Mouse (Mus musculus): Measurements from ENCODE around the gene Cdh22. TPM values are rescaled to one million over a fixed set of nuclear protein-coding genes. Genes with fewer than 3 reads are reported as not detected.

The Cdh22 gene
- polyA plus RNA-seq, 1 experiment from 2014 or later = 0.79 TPM

- H3K27ac ChIP-seq = no peak overlapping the region
- H3K27me3 ChIP-seq = peaks cover 60% of the 10 kb centered on the region
- H3K4me3 ChIP-seq = no peak overlapping the region
- H3K4me2 ChIP-seq (replicated peaks) = peak overlapping the region; percentile 44
- no peaks in the 10 kb centered on the region for H3K36me3 ChIP-seq
- 19% methylated on average over 23 of the region's 23 CpGs for WGBS
- H3K4me1 ChIP-seq = 0 out of 2 replicates have a peak, but pooled peaks cover 3% of the 10 kb centered on the region
- peak; percentile 30; the same call in 1 of the 2 replicates for ATAC-seq (ENCODE audit: low FRiP score, low read depth)
- H3K9me3 ChIP-seq = no peaks in the 10 kb centered on the region
- H3K9ac ChIP-seq = no peak overlapping the region
Observed at GRCm38 (mm10) chr2:165070096-165070816, 164.4 kb downstream of the Cdh22 start.

- no peak overlapping the region for H3K4me2 ChIP-seq (replicated peaks)
- 70% methylated on average over 2 of the region's 2 CpGs for WGBS
- H3K4me3 ChIP-seq = no peak overlapping the region
- H3K4me1 ChIP-seq = 0 out of 2 replicates have a peak, but pooled peaks cover 3% of the 10 kb centered on the region
- no peak overlapping the region for H3K9ac ChIP-seq
- ATAC-seq (ENCODE audit: low FRiP score, low read depth) = no peak
- no peak overlapping the region for H3K27ac ChIP-seq
- peaks cover 46% of the 10 kb centered on the region for H3K27me3 ChIP-seq
- no peaks in the 10 kb centered on the region for H3K36me3 ChIP-seq
- no peaks in the 10 kb centered on the region for H3K9me3 ChIP-seq
Observed at GRCm38 (mm10) chr2:165068806-165069205, 165.8 kb downstream of the Cdh22 start.

GRCm38 (mm10) chr2:165064489-165064888, 170.2 kb downstream of the Cdh22 start:
- Histone ChIP-seq H3K4me1 (no peaks in the 10 kb centered on the region), H3K27me3 (peaks cover 6% of the 10 kb centered on the region), H3K36me3 (no peaks in the 10 kb centered on the region), H3K27ac (no peak overlapping the region), H3K4me3 (no peak overlapping the region), H3K9me3 (no peaks in the 10 kb centered on the region), H3K9ac (no peak overlapping the region), H3K4me2 (replicated peaks) (no peak overlapping the region)
- WGBS = 42% methylated on average over 7 of the region's 7 CpGs
- ATAC-seq (ENCODE audit: low FRiP score, low read depth) = no peak

- WGBS = 75% methylated on average over 16 of the region's 16 CpGs
- ATAC-seq (ENCODE audit: low FRiP score, low read depth) = no peak
- H3K4me3 ChIP-seq = no peak overlapping the region
- H3K36me3 ChIP-seq = no peaks in the 10 kb centered on the region
- H3K4me1 ChIP-seq = no peaks in the 10 kb centered on the region
- H3K4me2 ChIP-seq (replicated peaks) = no peak overlapping the region
- H3K27me3 ChIP-seq = 0 out of 2 replicates have a peak, but pooled peaks cover 4% of the 10 kb centered on the region
- no peak overlapping the region for H3K27ac ChIP-seq
- H3K9me3 ChIP-seq = no peaks in the 10 kb centered on the region
- no peak overlapping the region for H3K9ac ChIP-seq
Observed at GRCm38 (mm10) chr2:165061638-165062433, 172.8 kb downstream of the Cdh22 start.

Other genes starting within 250 kb of the Cdh22 start
- 92.3 and 99.1 TPM in 2 replicates for gene Ncoa5, start 200.0 kb downstream of the Cdh22 start, polyA plus RNA-seq (2015; fragmentation: Nextera tagmentation; extraction: Ambion mirVana)
- 7.5 and 8.4 TPM in 2 replicates for gene Cd40, start 179.2 kb downstream of the Cdh22 start, polyA plus RNA-seq (2015; fragmentation: Nextera tagmentation; extraction: Ambion mirVana)
- gene 1700025C18Rik, start 144.1 kb downstream of the Cdh22 start, polyA plus RNA-seq (2015; fragmentation: Nextera tagmentation; extraction: Ambion mirVana) = not detected in 2 replicates
- 56.3 and 56.4 TPM in 2 replicates for gene Slc35c2, start 53.0 kb upstream of the Cdh22 start, polyA plus RNA-seq (2015; fragmentation: Nextera tagmentation; extraction: Ambion mirVana)
- 83.0 and 86.4 TPM in 2 replicates for gene Elmo2, start 91.6 kb upstream of the Cdh22 start, polyA plus RNA-seq (2015; fragmentation: Nextera tagmentation; extraction: Ambion mirVana)
- gene Zfp663, start 133.9 kb upstream of the Cdh22 start, polyA plus RNA-seq (2015; fragmentation: Nextera tagmentation; extraction: Ambion mirVana) = 0.31 and 0.75 TPM in 2 replicates
- 10.0 and 10.4 TPM in 2 replicates for gene Zfp334, start 153.4 kb upstream of the Cdh22 start, polyA plus RNA-seq (2015; fragmentation: Nextera tagmentation; extraction: Ambion mirVana)
- gene Ocstamp, start 165.6 kb upstream of the Cdh22 start, polyA plus RNA-seq (2015; fragmentation: Nextera tagmentation; extraction: Ambion mirVana) = 0.05 TPM in 1 of 2 replicates, not detected in the other
- gene Slc13a3, start 238.4 kb upstream of the Cdh22 start, polyA plus RNA-seq (2015; fragmentation: Nextera tagmentation; extraction: Ambion mirVana) = 0.13 and 0.15 TPM in 2 replicates

Data from limb, embryonic 13.5 days (tissue).